Mouse (Mus musculus) thymus, adult 2 months (tissue): ENCODE measurements around the gene Sema4f.

Experiments
- CTCF ChIP-seq: fragments of 200-500 bp; IDR thresholded peaks from 2 replicates; pipeline ENCODE4 v1.5.1; 2012; ENCODE audit warnings: mild to moderate bottlenecking, control low read depth, low read length, moderate library complexity, borderline replicate concordance; ENCODE audit not compliant: control insufficient read depth, poor library complexity, insufficient read depth; ENCODE audit errors: extremely low read depth
- POLR2A ChIP-seq: fragments of 200-500 bp; IDR thresholded peaks from 2 replicates; pipeline ENCODE4 v1.6.1; 2012; ENCODE audit warnings: mild to moderate bottlenecking, low read length, control low read depth, moderate library complexity; ENCODE audit not compliant: control insufficient read depth, poor library complexity, insufficient read depth; ENCODE audit errors: extremely low read depth

- TF ChIP-seq CTCF (no peak), POLR2A (no peak)
Measured at GRCm38 (mm10) chr6:82875509-82875935, 64.0 kb downstream of the Sema4f start.
